Mouse (Mus musculus) adrenal gland, adult 18-20 months (tissue): ENCODE measurements around the gene Olfr800. TPM values are rescaled to one million over a fixed set of nuclear protein-coding genes. Genes with fewer than 3 reads are reported as not detected.

Source experiments
- DNase-seq, 2 experiments: peaks; one replicate each; pipeline ENCODE4 v3.0.0; 2021 to 2022; ENCODE audit warnings: low spot score in 2 of 2
- long read RNA-seq, 2 experiments: library from polyadenylated mRNA; stranded (forward); transcript quantifications; one replicate each; pipeline ENCODE4 v2.0.0; 2021
- total RNA-seq, 2 experiments: library from RNA; stranded (reverse); gene quantifications; 1 replicate in 1 of 2; 2 replicates in 1 of 2; pipeline ENCODE4 v1.2.3; 2021

The Olfr800 gene
- total RNA-seq: not detected
- long read RNA-seq, experiment 1: 0 reads
- long read RNA-seq, experiment 2: 0 reads

- no peak for DNase-seq
Measured at GRCm38 (mm10) chr10:129657394-129657793, at the start of gene Olfr800. Gene Olfr800, plus strand, starts transcription at chr10:129657694.

GRCm38 (mm10) chr10:129612470-129612869 lies 45.0 kb upstream of the Olfr800 start, which contains the start of gene Olfr796:
Gene Olfr796, minus strand, starts transcription at chr10:129612570.
- no peak for DNase-seq

GRCm38 (mm10) chr10:129621724-129622123 lies 35.8 kb upstream of the Olfr800 start:
- no peak for DNase-seq

- no peak for DNase-seq
Measured at GRCm38 (mm10) chr10:129623251-129623650, 34.2 kb upstream of the Olfr800 start.

GRCm38 (mm10) chr10:129627834-129628233 lies 29.7 kb upstream of the Olfr800 start, which contains the start of gene Olfr798:
Gene Olfr798, minus strand, starts transcription at chr10:129627934.
- DNase-seq: no peak

- DNase-seq: no peak
Measured at GRCm38 (mm10) chr10:129637184-129637583, 20.3 kb upstream of the Olfr800 start, which contains the start of gene Olfr799. Gene Olfr799, plus strand, starts transcription at chr10:129637484.

- DNase-seq: no peak
Measured at GRCm38 (mm10) chr10:129651763-129652162, 5.7 kb upstream of the Olfr800 start.

DNA sequence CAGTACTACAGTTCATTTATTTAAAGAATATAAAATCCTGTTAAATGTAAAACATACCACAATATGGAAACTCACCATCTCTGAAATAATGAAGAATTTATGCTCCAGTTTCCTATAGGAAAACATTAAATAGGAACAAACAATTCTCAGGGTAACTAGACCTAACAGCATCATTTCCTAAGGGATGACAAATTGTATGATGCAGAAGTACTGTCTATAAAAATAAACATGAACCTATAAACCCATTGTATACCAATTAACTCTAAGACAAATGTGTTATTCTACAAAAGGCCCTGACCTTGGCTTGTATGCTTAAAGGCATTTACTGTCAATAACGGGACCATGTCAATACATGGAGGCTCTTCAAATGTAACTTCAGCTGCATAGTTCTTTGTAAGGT lies 16.3 kb downstream of the Olfr800 start, which contains the start of gene Olfr801:
Gene Olfr801 (minus strand): TSS at position 101 of the 400 bp plus-strand sequence.
- DNase-seq: no peak

DNA sequence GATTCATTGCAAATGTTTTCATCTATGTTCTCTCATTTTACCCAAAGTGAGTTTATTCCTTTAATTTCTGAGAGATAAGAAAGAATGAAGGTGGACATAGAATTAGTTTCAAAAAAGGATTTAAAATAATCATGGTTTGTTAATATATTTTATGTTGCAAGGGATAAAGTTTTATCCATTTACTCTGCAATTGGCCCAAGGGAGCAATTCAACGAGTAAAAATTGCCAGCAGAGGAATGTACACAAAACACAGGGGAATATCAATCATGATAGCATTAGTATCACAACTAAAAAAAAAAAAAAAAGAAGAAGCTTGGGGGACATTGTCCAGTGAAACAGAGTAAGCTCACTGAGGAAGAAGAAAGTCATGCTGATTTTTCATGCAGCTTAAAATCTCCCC lies 30.6 kb downstream of the Olfr800 start, which contains the start of gene Olfr802:
Gene Olfr802 (minus strand): TSS at position 101 of the 400 bp plus-strand sequence.
- DNase-seq: no peak

GRCm38 (mm10) chr10:129694186-129694585 lies 36.7 kb downstream of the Olfr800 start, which contains the start of gene Olfr803:
Gene Olfr803, minus strand, starts transcription at chr10:129694286.
- no peak for DNase-seq

GRCm38 (mm10) chr10:129702910-129703309 lies 45.4 kb downstream of the Olfr800 start, which contains the start of gene Olfr804:
Gene Olfr804, plus strand, starts transcription at chr10:129703210.
- no peak for DNase-seq

Other genes with a start within 250 kb of the Olfr800 start
- gene Olfr786, start 230.4 kb upstream of the Olfr800 start, total RNA-seq: not detected
- not detected for gene Olfr787, start 195.8 kb upstream of the Olfr800 start, total RNA-seq
- gene Olfr788, start 186.7 kb upstream of the Olfr800 start, total RNA-seq: not detected
- gene Olfr789, start 172.9 kb upstream of the Olfr800 start, total RNA-seq: not detected
- not detected for gene Olfr790, start 159.2 kb upstream of the Olfr800 start, total RNA-seq
- not detected for gene Olfr791, start 135.9 kb upstream of the Olfr800 start, total RNA-seq
- gene Olfr792, start 118.5 kb upstream of the Olfr800 start, total RNA-seq: not detected
- gene Olfr794, start 90.0 kb upstream of the Olfr800 start, total RNA-seq: not detected
- not detected for gene Olfr796, start 45.1 kb upstream of the Olfr800 start, total RNA-seq
- not detected for gene Olfr798, start 29.8 kb upstream of the Olfr800 start, total RNA-seq
- not detected for gene Olfr799, start 20.2 kb upstream of the Olfr800 start, total RNA-seq
- gene Olfr801, start 16.2 kb downstream of the Olfr800 start, total RNA-seq: not detected
- gene Olfr802, start 30.5 kb downstream of the Olfr800 start, total RNA-seq: not detected
- gene Olfr803, start 36.6 kb downstream of the Olfr800 start, total RNA-seq: not detected
- not detected for gene Olfr804, start 45.5 kb downstream of the Olfr800 start, total RNA-seq
- gene Olfr805, start 71.7 kb downstream of the Olfr800 start, total RNA-seq: not detected
- not detected for gene Olfr806, start 84.2 kb downstream of the Olfr800 start, total RNA-seq
- gene Olfr807, start 100.1 kb downstream of the Olfr800 start, total RNA-seq: not detected
- not detected for gene Olfr808, start 107.8 kb downstream of the Olfr800 start, total RNA-seq
- gene Olfr809, start 116.9 kb downstream of the Olfr800 start, total RNA-seq: not detected
- gene Olfr810, start 137.2 kb downstream of the Olfr800 start, total RNA-seq: not detected
- gene Olfr811, start 146.7 kb downstream of the Olfr800 start, total RNA-seq: not detected
- not detected for gene Olfr812, start 188.4 kb downstream of the Olfr800 start, total RNA-seq
- gene Olfr813, start 197.7 kb downstream of the Olfr800 start, total RNA-seq: not detected
- gene Olfr814, start 222.2 kb downstream of the Olfr800 start, total RNA-seq: not detected
- gene Olfr815, start 248.2 kb downstream of the Olfr800 start, total RNA-seq: not detected